ENCODE assay signal across 7 mouse cellular contexts in the genomic region with DNA sequence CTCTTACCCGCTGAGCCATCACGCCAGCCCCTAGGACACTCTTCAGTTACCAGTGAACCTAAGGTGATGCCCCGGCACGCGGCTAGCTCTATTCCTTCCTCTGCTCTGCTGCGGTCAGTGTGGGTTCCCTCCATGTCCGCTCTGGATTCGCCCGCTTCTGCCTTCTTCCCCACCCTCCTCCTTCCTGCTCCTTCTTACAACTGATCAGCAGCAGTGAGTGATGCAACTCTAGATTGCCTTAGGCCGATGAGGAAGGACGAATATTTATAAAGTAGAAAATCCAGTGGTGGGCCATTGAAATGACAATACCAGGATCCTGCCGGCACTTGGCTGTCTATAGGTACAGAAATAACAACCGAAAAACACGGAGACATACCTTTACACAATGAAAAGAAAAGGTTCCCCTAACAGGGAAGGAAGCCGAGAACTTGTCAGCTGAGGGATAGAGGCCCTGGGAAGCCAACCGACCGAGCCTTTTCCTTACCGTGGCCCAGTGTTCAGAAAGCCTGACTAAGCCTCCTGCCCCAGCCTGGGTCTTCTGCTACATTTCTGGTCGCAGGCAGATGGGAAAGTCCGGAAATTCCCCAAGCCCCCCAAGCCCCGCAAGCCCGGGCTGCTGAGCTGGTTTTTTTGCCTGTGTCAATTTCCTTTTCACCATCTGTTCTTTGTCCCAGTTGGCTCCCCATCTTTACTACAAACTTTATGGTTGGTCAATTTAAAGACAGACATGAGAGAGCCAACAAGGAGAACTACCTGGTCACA. TPM values are rescaled to one million over a fixed set of nuclear protein-coding genes. Genes with fewer than 3 reads are reported as not detected.
DNase-seq lines count a peak whose midpoint lies in the region; ATAC-seq and TF ChIP-seq lines count a peak whose summit lies in the region.

No protein-coding gene starts in this region.

- H3K36me3 ChIP-seq in heart, postnatal 0 days (replicated peaks; ENCODE audit: control insufficient read depth, insufficient read depth, low read length), result no peaks in the 10 kb centered on the region
- H3K36me3 ChIP-seq in liver, embryonic 11.5 days (ENCODE audit: control insufficient read depth, insufficient read depth, low read length), result no peaks in the 10 kb centered on the region
- H3K36me3 ChIP-seq in neural tube, embryonic 14.5 days (ENCODE audit: control insufficient read depth, insufficient read depth, low read length), result no peaks in the 10 kb centered on the region

- WGBS in heart, postnatal 0 days, result 68% methylated on average over 22 of the region's 22 CpGs
- WGBS in liver, embryonic 11.5 days, result 55% methylated on average over 22 of the region's 22 CpGs
- WGBS in neural tube, embryonic 14.5 days, result 73% methylated on average over 22 of the region's 22 CpGs

- H3K27me3 ChIP-seq in heart, postnatal 0 days (ENCODE audit: control insufficient read depth, insufficient read depth, low read length), result no peaks in the 10 kb centered on the region
- no peaks in the 10 kb centered on the region for H3K27me3 ChIP-seq in liver, embryonic 11.5 days (replicated peaks; ENCODE audit: control insufficient read depth, insufficient read depth, low read length)
- no peaks in the 10 kb centered on the region for H3K27me3 ChIP-seq in neural tube, embryonic 14.5 days (ENCODE audit: control insufficient read depth, insufficient read depth, low read length)

- ATAC-seq in CD4-positive, CD25-positive, alpha-beta regulatory T cell, adult 4 months, result peak; percentile 11
- ATAC-seq in activated CD4-positive, CD25-positive, alpha-beta regulatory T cell, adult 4 months, result peak; percentile 15
- no peak for ATAC-seq in heart, postnatal 0 days (ENCODE audit: insufficient read depth, low read depth)
- no peak for ATAC-seq in liver, embryonic 11.5 days (replicated peaks; ENCODE audit: low FRiP score)
- no peak for ATAC-seq in neural tube, embryonic 14.5 days (ENCODE audit: low read depth)

- TF ChIP-seq EP300 in heart, postnatal 0 days (IDR thresholded peaks at IDR 0.05; ENCODE audit: low read depth), result no peak

- DNase-seq in heart, postnatal 0 days (ENCODE audit: low spot score), result no peak
- DNase-seq in liver, embryonic 11.5 days (ENCODE audit: low spot score), result no peak
- DNase-seq in urinary bladder, adult 2 months (ENCODE audit: low spot score), result no peak
- DNase-seq in left cerebral cortex, adult 18-20 months (ENCODE audit: low spot score in 2 of 2), result no peak

- peak overlapping the region; percentile 59 for H3K9ac ChIP-seq in heart, postnatal 0 days (replicated peaks; ENCODE audit: low read depth, low read length)
- H3K9ac ChIP-seq in liver, embryonic 11.5 days (ENCODE audit: low read depth, low read length), result peak overlapping the region; percentile 45; the same call in 1 of the 2 replicates
- no peak overlapping the region for H3K9ac ChIP-seq in neural tube, embryonic 14.5 days (replicated peaks; ENCODE audit: low read depth, low read length)

- H3K9me3 ChIP-seq in heart, postnatal 0 days (replicated peaks; ENCODE audit: control insufficient read depth, low read length), result no peaks in the 10 kb centered on the region
- H3K9me3 ChIP-seq in liver, embryonic 11.5 days (ENCODE audit: control insufficient read depth, low read length), result no peaks in the 10 kb centered on the region
- no peaks in the 10 kb centered on the region for H3K9me3 ChIP-seq in neural tube, embryonic 14.5 days (ENCODE audit: control insufficient read depth, low read length)

- peak overlapping the region; percentile 86 for H3K27ac ChIP-seq in heart, postnatal 0 days (ENCODE audit: low read depth)
- peak overlapping the region; percentile 36; the same call in 1 of the 2 replicates for H3K27ac ChIP-seq in liver, embryonic 11.5 days (ENCODE audit: low read depth, low read length)
- peak overlapping the region; percentile 72; the same call in 1 of the 2 replicates for H3K27ac ChIP-seq in neural tube, embryonic 14.5 days (ENCODE audit: low read depth, low read length)

- TF ChIP-seq CTCF in heart, postnatal 0 days (IDR thresholded peaks at IDR 0.05; ENCODE audit: low read depth), result no peak

- H3K4me1 ChIP-seq in heart, postnatal 0 days (ENCODE audit: control insufficient read depth, insufficient read depth), result peaks cover 11% of the 10 kb centered on the region; the same call in 1 of the 2 replicates
- H3K4me1 ChIP-seq in liver, embryonic 11.5 days (replicated peaks; ENCODE audit: control insufficient read depth, insufficient read depth, low read length), result peaks cover 24% of the 10 kb centered on the region
- peaks cover 3% of the 10 kb centered on the region; the same call in 1 of the 2 replicates for H3K4me1 ChIP-seq in neural tube, embryonic 14.5 days (ENCODE audit: control insufficient read depth, insufficient read depth, low read length)

- H3K4me3 ChIP-seq in heart, postnatal 0 days (ENCODE audit: low read depth, low read length), result peak overlapping the region; percentile 44
- peak overlapping the region; percentile 36 for H3K4me3 ChIP-seq in liver, embryonic 11.5 days (ENCODE audit: low read depth, low read length)
- no peak overlapping the region for H3K4me3 ChIP-seq in neural tube, embryonic 14.5 days (ENCODE audit: low read depth, low read length)

- peak overlapping the region; percentile 67 for H3K4me2 ChIP-seq in heart, postnatal 0 days (ENCODE audit: low read depth, low read length)
- H3K4me2 ChIP-seq in liver, embryonic 11.5 days, result peak overlapping the region; percentile 65
- H3K4me2 ChIP-seq in neural tube, embryonic 14.5 days (ENCODE audit: low read depth, low read length), result peak overlapping the region; percentile 17; the same call in 1 of the 2 replicates

RNA-seq across cellular contexts. Expression of a gene that starts 27.7 kb away (rescaled TPM):
- polyA plus RNA-seq in CD4-positive, CD25-positive, alpha-beta regulatory T cell, adult 4 months (2017; shearing (Covaris generic)), result 10 to 100 TPM; 12.7 to 17.1 TPM
- 10 to 100 TPM; 16.8 to 18.1 TPM for polyA plus RNA-seq in activated CD4-positive, CD25-positive, alpha-beta regulatory T cell, adult 4 months (2017; shearing (Covaris generic))
- total RNA-seq in heart, postnatal 0 days (2014; rRNA removed; ENCODE audit: low replicate concordance), result 21.5 and 32.7 TPM in 2 replicates
- polyA plus RNA-seq in heart, postnatal 0 days (2015; fragmentation: Nextera tagmentation; extraction: Ambion mirVana), result 7.1 and 7.6 TPM in 2 replicates
- polyA plus RNA-seq in liver, embryonic 11.5 days (2014; fragmentation: Nextera tagmentation; extraction: Ambion mirVana), result 17.9 and 19.2 TPM in 2 replicates
- 14.9 and 15.2 TPM in 2 replicates for polyA plus RNA-seq in neural tube, embryonic 14.5 days (2014; fragmentation: Nextera tagmentation; extraction: Ambion mirVana)
- 25.2 and 33.8 TPM in 2 replicates for polyA plus RNA-seq in urinary bladder, adult 2 months (2012; rRNA removed)
- total RNA-seq in left cerebral cortex, adult 18-20 months (2021), result 10 to 100 TPM; 47.6 to 48.6 TPM

Comparison
In these comparisons a context has a peak if more than half of its experiments do, and no peak if none do; other contexts are left out.
1. ATAC-seq: peak in CD4-positive, CD25-positive, alpha-beta regulatory T cell, adult 4 months (single experiment) and activated CD4-positive, CD25-positive, alpha-beta regulatory T cell, adult 4 months (single experiment); none in heart, postnatal 0 days (single experiment), liver, embryonic 11.5 days (single experiment) and neural tube, embryonic 14.5 days (single experiment).
2. H3K27ac ChIP-seq: peak in every context shown above with its lines; median percentile 86 in heart, postnatal 0 days; 72 in neural tube, embryonic 14.5 days; 36 in liver, embryonic 11.5 days.
3. H3K4me2 ChIP-seq: peak in every context shown above with its lines; median percentile 67 in heart, postnatal 0 days; 65 in liver, embryonic 11.5 days; 17 in neural tube, embryonic 14.5 days.